Mouse (Mus musculus) midbrain, embryonic 11.5 days (tissue): ENCODE measurements around the gene Kcne2. TPM values are rescaled to one million over a fixed set of nuclear protein-coding genes. Genes with fewer than 3 reads are reported as not detected.
A peak's percentile ranks its signal among the peaks of the same experiment; 100 is the strongest.

ENCODE experiments used
- ATAC-seq: fragments of 200-750 bp; cut with Nextera tagmentation; 2 replicates; pipeline ENCODE4 v1.8.0; 2017; ENCODE audit warnings: moderate TSS enrichment, moderate library complexity; ENCODE audit not compliant: low FRiP score
- DNase-seq: peaks from one replicate; pipeline ENCODE4 v3.0.0; 2015; ENCODE audit warnings: low spot score; ENCODE audit errors: missing footprints
- H3K27ac ChIP-seq: fragments of 300-500 bp; sonication (generic); 2 replicates; pipeline ENCODE4 v1.5.1; 2014; ENCODE audit warnings: low read depth, low read length
- H3K27me3 ChIP-seq: fragments of 300-500 bp; sonication (generic); 2 replicates; pipeline ENCODE4 v1.6.1; 2014; ENCODE audit warnings: mild to moderate bottlenecking, low read length, moderate library complexity, mixed read lengths; ENCODE audit not compliant: control insufficient read depth, insufficient read depth
- H3K36me3 ChIP-seq: fragments of 300-500 bp; sonication (generic); 2 replicates; pipeline ENCODE4 v1.6.1; 2014; ENCODE audit warnings: mild to moderate bottlenecking, low read length, moderate library complexity, mixed read lengths; ENCODE audit not compliant: control insufficient read depth, insufficient read depth
- H3K4me1 ChIP-seq: fragments of 300-500 bp; sonication (generic); 2 replicates; pipeline ENCODE4 v1.6.1; 2014; ENCODE audit warnings: low read length; ENCODE audit not compliant: control insufficient read depth, insufficient read depth
- H3K4me2 ChIP-seq: fragments of 300-500 bp; sonication (generic); 2 replicates; pipeline ENCODE4 v1.6.1; 2014; ENCODE audit warnings: mild to moderate bottlenecking, moderate library complexity
- H3K4me3 ChIP-seq: fragments of 300-500 bp; sonication (generic); 2 replicates; pipeline ENCODE4 v1.5.1; 2014; ENCODE audit warnings: low read depth, low read length
- H3K9ac ChIP-seq: fragments of 300-500 bp; sonication (generic); 2 replicates; pipeline ENCODE4 v1.6.1; 2014; ENCODE audit warnings: low read length
- H3K9me3 ChIP-seq: fragments of 300-500 bp; sonication (generic); 2 replicates; pipeline ENCODE4 v1.6.1; 2016; ENCODE audit warnings: low read length; ENCODE audit not compliant: control insufficient read depth
- WGBS: fragments of 180-500 bp; shearing (Covaris S2); extraction: QIAGEN DNeasy Blood & Tissue Kit; methylation state at CpG from one replicate; pipeline ENCODE4 v1.1.7; 2014; 5-methylcytosine and 5-hydroxymethylcytosine counted together
- polyA plus RNA-seq: library from polyadenylated mRNA; unstranded; fragments of >200 nt; fragmentation: Nextera tagmentation; extraction: Ambion mirVana; gene quantifications from 2 replicates; pipeline ENCODE4 v1.2.1, GENCODE M21; 2014

The Kcne2 gene
- polyA plus RNA-seq, 1 experiment from 2014 or later = 0.14 TPM

DNA sequence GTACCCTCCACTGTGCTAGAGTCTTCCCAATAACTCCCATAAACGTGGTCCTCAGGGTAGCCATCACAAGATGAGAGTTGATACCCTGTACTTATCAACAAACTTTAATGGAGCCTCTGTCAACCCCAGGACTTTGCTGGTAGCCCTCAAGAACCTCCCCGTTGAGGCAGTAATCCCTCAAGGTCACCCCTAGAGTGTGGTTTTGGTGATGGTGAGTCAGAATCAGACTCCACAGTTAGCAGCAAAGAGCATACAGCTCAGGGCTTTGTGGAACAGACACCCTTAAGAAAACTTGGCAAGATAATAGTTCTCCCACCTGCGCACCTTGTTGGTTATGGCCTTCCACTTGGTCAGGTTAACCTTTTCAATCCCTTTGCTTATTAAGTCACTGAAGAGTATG lies 28.2 kb downstream of the Kcne2 start:
- Histone ChIP-seq H3K9me3 (no peaks in the 10 kb centered on the region), H3K27ac (no peak overlapping the region), H3K27me3 (no peaks in the 10 kb centered on the region), H3K9ac (no peak overlapping the region), H3K4me2 (no peak overlapping the region), H3K36me3 (no peaks in the 10 kb centered on the region), H3K4me1 (peaks cover 14% of the 10 kb centered on the region), H3K4me3 (no peak overlapping the region)
- ATAC-seq = no peak
- DNase-seq = no peak
- 83% methylated on average over 3 of the region's 3 CpGs for WGBS

DNA sequence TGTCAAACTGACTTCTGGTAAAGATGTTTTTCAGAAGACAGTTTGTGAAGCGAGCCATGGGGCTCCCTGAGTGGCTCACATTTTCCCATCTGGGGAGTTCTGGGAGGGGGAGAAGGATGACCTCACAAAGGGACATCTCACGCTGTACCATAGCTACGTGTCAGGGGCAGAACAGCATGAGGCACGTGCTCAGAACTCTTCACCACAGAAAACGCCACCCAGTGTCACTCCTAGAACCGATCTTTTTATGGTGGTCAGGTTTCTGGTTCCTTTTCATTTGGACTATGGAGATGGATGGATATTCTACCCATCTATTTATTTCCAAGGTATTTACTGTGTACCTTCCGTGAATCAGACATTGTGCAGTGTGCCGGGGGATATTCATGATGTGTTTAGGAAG lies 29.2 kb downstream of the Kcne2 start, which contains the start of gene Fam243:
Gene Fam243 (minus strand): TSS at position 101 of the 400 bp plus-strand sequence.
- no peak for ATAC-seq
- peaks cover 19% of the 10 kb centered on the region for H3K4me1 ChIP-seq
- no peak for DNase-seq
- 91% methylated on average over 8 of the region's 8 CpGs for WGBS
- H3K9me3 ChIP-seq = no peaks in the 10 kb centered on the region
- no peak within 1 kb of the TSS for H3K27ac ChIP-seq
- H3K4me2 ChIP-seq = no peak within 1 kb of the TSS
- no peaks in the 10 kb centered on the region for H3K27me3 ChIP-seq
- no peaks in the 10 kb centered on the region for H3K36me3 ChIP-seq
- H3K9ac ChIP-seq = no peak within 1 kb of the TSS
- H3K4me3 ChIP-seq = no peak within 1 kb of the TSS

DNA sequence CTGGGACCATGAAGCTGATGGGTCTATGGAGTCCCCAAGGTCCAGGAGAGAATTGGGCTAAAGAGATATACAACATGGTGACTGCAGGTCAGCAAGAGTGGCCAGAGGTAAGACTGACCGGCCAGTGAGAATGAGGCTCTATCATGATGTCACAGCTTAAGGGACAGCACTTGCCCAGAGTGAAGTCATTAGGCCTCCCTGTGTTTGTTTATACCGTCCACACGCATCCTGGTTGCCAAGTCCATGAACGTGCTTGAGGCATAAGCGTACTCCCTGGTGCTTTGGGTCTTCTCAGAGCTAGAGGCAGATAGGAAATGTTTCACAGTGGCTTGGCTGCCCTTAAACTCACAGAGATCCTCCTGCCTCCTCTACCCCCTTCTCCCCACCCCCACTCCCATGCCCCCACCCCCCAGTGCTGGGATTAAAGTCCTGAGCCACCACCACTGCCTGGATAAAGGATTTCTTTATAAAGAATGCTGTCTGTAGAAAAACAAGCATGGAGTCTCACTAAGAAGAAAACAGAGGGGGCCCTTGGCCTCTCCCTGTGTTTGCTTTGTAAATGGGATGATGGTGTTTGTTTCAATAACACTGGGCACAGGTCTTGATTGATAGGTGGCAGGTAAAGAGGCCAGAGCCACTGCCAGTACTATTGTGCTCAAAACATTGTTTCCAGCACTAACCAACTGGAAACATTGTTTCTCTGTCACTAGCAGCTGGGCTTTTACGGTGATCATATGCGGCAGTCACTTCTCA lies 32.3 kb downstream of the Kcne2 start:
- Histone ChIP-seq H3K4me2 (no peak overlapping the region), H3K36me3 (no peaks in the 10 kb centered on the region), H3K27ac (peak overlapping the region; percentile 10), H3K4me3 (no peak overlapping the region), H3K9me3 (no peaks in the 10 kb centered on the region), H3K9ac (no peak overlapping the region), H3K27me3 (no peaks in the 10 kb centered on the region), H3K4me1 (peaks cover 19% of the 10 kb centered on the region)
- WGBS = 29% methylated on average over 7 of the region's 7 CpGs
- DNase-seq (peak; percentile 89), ATAC-seq (peak; percentile 79)

DNA sequence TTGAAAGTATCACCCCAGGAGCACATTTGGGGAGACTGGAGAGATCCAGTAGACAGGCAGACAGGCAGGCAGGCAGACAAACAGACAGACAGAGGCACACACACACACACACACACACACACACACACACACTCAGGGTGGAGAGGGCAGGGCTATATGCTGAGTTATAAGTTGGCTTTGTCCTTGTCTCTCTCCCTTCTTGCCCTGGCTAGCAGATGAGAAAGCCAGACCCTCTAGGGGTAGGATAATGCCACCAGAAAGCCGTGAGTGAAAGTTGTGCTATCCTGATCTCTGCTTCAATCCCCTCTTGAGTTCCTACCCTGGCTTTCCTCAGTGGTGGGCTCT lies 32.8 kb downstream of the Kcne2 start:
- no peak for DNase-seq
- WGBS = 33% methylated on average over 1 of the region's 1 CpGs
- no peak overlapping the region for H3K4me2 ChIP-seq
- no peaks in the 10 kb centered on the region for H3K27me3 ChIP-seq
- peak; percentile 54 for ATAC-seq
- no peak overlapping the region for H3K9ac ChIP-seq
- H3K36me3 ChIP-seq = no peaks in the 10 kb centered on the region
- H3K4me3 ChIP-seq = no peak overlapping the region
- H3K27ac ChIP-seq = peak overlapping the region; percentile 10; the same call in 1 of the 2 replicates
- H3K9me3 ChIP-seq = no peaks in the 10 kb centered on the region
- H3K4me1 ChIP-seq = peaks cover 19% of the 10 kb centered on the region

DNA sequence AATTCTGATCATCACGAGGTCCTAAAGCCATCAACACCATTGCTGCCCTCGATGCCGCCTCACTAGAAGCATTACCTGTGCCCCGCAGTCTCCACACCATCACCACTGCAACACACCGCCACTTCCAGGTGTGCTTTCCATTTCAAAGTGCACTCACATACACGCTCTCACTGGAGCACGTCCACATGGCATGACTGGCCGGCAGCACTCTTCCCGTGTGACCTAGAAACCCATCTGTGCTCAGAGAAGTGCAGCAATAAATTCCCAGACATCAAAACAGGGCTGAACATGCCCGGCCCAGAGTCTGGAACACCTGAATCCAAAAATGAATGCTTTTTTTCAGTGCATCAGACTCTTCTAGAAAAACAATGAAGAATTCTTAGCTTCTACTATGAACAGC lies 35.7 kb downstream of the Kcne2 start:
- H3K4me1 ChIP-seq = peaks cover 22% of the 10 kb centered on the region
- H3K36me3 ChIP-seq = no peaks in the 10 kb centered on the region
- DNase-seq (no peak), ATAC-seq (no peak)
- no peak overlapping the region for H3K4me2 ChIP-seq
- H3K9me3 ChIP-seq = no peaks in the 10 kb centered on the region
- WGBS = 95% methylated on average over 10 of the region's 10 CpGs
- H3K4me3 ChIP-seq = no peak overlapping the region
- H3K27ac ChIP-seq = no peak overlapping the region
- H3K27me3 ChIP-seq = no peaks in the 10 kb centered on the region
- no peak overlapping the region for H3K9ac ChIP-seq

DNA sequence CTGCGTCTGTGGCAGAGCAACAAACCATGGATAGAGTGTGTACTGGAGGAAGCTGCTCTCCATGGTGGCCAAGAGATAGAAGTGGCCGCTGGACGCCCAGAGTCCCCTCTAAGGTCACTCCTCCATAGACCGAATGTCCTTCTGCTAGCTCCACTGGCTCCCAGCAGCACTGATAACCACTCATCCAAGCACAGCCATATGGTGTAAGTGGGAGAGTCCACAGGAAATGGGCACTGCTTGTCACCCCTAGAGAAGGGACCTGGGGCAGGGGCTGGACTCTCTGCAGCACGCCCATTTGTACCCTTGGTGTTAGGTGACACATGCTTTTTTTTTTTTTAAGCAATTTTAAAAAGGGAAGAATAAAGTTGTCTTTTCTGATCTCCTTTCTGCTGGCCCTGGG lies 38.8 kb downstream of the Kcne2 start:
- Histone ChIP-seq H3K9ac (no peak overlapping the region), H3K9me3 (no peaks in the 10 kb centered on the region), H3K4me1 (peaks cover 4% of the 10 kb centered on the region), H3K4me3 (no peak overlapping the region), H3K36me3 (no peaks in the 10 kb centered on the region), H3K4me2 (no peak overlapping the region), H3K27me3 (no peaks in the 10 kb centered on the region; the same call in 1 of the 2 replicates), H3K27ac (no peak overlapping the region)
- 77% methylated on average over 5 of the region's 5 CpGs for WGBS
- DNase-seq (no peak), ATAC-seq (no peak)

DNA sequence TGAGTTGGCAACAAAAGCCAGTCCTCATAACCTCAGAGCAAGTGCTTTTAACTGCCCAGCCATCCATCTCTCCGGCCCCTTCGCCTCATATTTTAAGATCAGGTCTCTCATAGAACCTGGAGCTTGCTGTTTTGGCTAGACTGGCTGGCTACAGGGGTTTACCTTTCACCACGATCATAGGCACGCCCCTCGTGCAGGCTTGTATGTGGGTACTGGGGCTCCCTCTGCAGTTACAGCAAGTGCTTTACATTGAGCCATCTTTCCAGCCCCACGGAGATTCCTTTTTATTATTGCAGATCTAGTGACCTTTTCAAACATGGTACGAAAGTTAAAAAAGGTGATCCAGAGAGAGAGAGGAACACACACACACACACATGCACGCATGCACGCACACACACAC lies 42.4 kb downstream of the Kcne2 start:
- H3K9me3 ChIP-seq = no peaks in the 10 kb centered on the region
- H3K27ac ChIP-seq = no peak overlapping the region
- no peak overlapping the region for H3K4me3 ChIP-seq
- ATAC-seq (no peak), DNase-seq (no peak)
- no peaks in the 10 kb centered on the region for H3K36me3 ChIP-seq
- no peak overlapping the region for H3K4me2 ChIP-seq
- no peaks in the 10 kb centered on the region; the same call in 1 of the 2 replicates for H3K27me3 ChIP-seq
- peaks cover 4% of the 10 kb centered on the region for H3K4me1 ChIP-seq
- no peak overlapping the region for H3K9ac ChIP-seq
- WGBS = 67% methylated on average over 9 of the region's 9 CpGs

DNA sequence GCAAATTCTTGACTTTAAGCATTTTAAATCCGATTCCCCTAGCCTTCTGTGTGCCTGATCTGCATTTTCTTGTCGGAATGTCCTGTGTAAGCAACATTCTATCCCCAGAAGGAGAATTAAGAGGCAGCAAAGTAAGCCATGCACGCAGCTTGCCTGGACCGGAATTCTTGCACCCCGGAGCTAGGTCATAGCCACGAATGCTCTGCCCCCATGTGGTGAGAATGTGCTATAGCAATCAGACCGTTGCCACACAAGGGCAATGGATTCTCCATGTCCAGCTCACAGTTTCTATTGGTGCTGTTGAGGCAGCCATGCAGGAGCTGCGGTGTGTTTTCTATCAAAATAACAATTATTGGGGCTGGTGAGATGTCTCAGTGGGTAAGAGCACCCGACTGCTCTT lies 44.1 kb downstream of the Kcne2 start:
- WGBS = 7% methylated on average over 9 of the region's 9 CpGs
- no peak overlapping the region for H3K4me3 ChIP-seq
- peaks cover 10% of the 10 kb centered on the region for H3K4me1 ChIP-seq
- H3K4me2 ChIP-seq = no peak overlapping the region
- no peak overlapping the region for H3K27ac ChIP-seq
- H3K36me3 ChIP-seq = no peaks in the 10 kb centered on the region
- no peaks in the 10 kb centered on the region; the same call in 1 of the 2 replicates for H3K27me3 ChIP-seq
- no peaks in the 10 kb centered on the region for H3K9me3 ChIP-seq
- no peak overlapping the region for H3K9ac ChIP-seq
- DNase-seq = peak; percentile 98
- 0 out of 2 replicates have a peak, but pooled peaks have one; percentile 36 for ATAC-seq

DNA sequence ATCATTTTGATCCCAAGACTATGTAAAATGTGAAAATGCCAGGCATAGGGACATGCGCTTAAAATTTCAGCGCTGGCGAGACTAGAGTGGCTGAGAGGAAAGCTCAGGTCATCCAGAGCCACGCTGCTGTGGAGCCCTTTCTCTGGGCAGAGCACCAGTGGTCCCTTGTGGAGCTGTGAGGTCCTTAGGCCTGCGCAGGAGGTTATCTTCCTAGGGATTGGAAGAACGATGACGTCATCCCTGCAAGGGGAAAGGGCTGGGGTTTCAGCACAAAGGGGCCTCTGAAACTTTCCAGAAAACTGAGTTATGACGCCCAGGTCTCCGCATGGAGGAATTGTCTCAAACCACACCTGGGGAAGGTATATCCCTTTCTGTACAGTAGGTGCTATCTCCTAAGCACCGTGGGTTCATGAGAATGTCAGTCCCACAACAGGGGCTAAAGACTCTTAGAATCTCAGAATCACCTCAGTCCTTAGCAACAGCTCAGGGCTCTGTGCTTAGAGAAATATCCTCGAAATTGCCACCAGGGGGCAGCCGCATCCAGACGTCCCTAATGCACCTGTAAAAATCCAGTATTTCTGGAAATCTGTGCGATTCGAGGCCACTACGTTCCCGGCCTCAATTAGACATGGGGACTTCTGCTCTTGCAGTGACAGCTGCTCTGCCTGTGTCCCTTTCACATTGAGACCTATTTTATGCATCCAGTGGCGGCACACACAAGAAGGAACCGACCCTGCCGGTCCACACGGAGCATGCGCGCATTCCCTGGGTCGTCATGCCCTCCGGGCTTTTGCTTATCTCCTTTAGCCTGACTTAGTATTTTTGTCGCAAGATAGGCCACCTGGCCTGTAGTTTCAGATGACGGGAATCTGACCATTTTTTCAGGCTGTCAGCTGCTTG lies 48.7 kb downstream of the Kcne2 start:
- peak; percentile 72 for ATAC-seq
- Histone ChIP-seq H3K27ac (no peak overlapping the region), H3K4me3 (peak overlapping the region; percentile 21; the same call in 1 of the 2 replicates), H3K4me1 (peaks cover 5% of the 10 kb centered on the region), H3K36me3 (no peaks in the 10 kb centered on the region), H3K9me3 (no peaks in the 10 kb centered on the region), H3K27me3 (no peaks in the 10 kb centered on the region; the same call in 1 of the 2 replicates), H3K4me2 (peak overlapping the region; percentile 46), H3K9ac (0 out of 2 replicates have a peak overlapping the region, but pooled peaks have one; percentile 20)
- peak; percentile 98 for DNase-seq
- WGBS = 28% methylated on average over 27 of the region's 27 CpGs
